Mouse (Mus musculus) E14TG2a.4 (cell line): ENCODE results near the gene Yipf1.

ENCODE experiments used
- H3K27me3 ChIP-seq: 2 replicates; pipeline ENCODE4 v1.6.1; 2014; ENCODE audit warnings: low read length, control low read depth; ENCODE audit not compliant: insufficient read depth
- H3K36me3 ChIP-seq: 2 replicates; pipeline ENCODE4 v1.6.1; 2014; ENCODE audit warnings: low read length, control low read depth; ENCODE audit not compliant: insufficient read depth
- H3K4me1 ChIP-seq: replicated peaks from 2 replicates; pipeline ENCODE4 v1.6.1; 2014; ENCODE audit warnings: low read depth, low read length, control low read depth
- H3K4me3 ChIP-seq: replicated peaks from 2 replicates; pipeline ENCODE4 v1.5.1; 2014; ENCODE audit warnings: mild to moderate bottlenecking, low read length
- H3K9me3 ChIP-seq: 2 replicates; pipeline ENCODE4 v1.6.1; 2014; ENCODE audit warnings: low read length, control low read depth
- CTCF ChIP-seq: conservative IDR thresholded peaks from 2 replicates; pipeline ENCODE4 v1.5.1; 2014; ENCODE audit warnings: low read length
- NANOG ChIP-seq: IDR thresholded peaks from 2 replicates; pipeline ENCODE4 v1.6.1; 2014; ENCODE audit warnings: borderline replicate concordance, low read length, mixed read lengths
- POU5F1 ChIP-seq: IDR thresholded peaks from 2 replicates; pipeline ENCODE4 v1.6.1; 2014; ENCODE audit warnings: low read length, borderline replicate concordance

The Yipf1 gene

GRCm38 (mm10) chr4:107313690-107314478 lies at the start of gene Yipf1:
Gene Yipf1, plus strand, starts transcription at chr4:107314363.
- H3K9me3 ChIP-seq: no peaks in the 10 kb centered on the region
- H3K4me3 ChIP-seq: peak within 1 kb of the TSS; percentile 85
- peaks cover 14% of the 10 kb centered on the region for H3K4me1 ChIP-seq
- TF ChIP-seq NANOG (no peak), POU5F1 (no peak), CTCF (no peak)
- peaks cover 17% of the 10 kb centered on the region for H3K36me3 ChIP-seq
- peaks cover 2% of the 10 kb centered on the region; the same call in 1 of the 2 replicates for H3K27me3 ChIP-seq

- H3K9me3 ChIP-seq: no peaks in the 10 kb centered on the region
- TF ChIP-seq CTCF (no peak), NANOG (no peak), POU5F1 (no peak)
- H3K4me3 ChIP-seq: no peak overlapping the region
- H3K27me3 ChIP-seq: no peaks in the 10 kb centered on the region
- peaks cover 6% of the 10 kb centered on the region for H3K4me1 ChIP-seq
- no peaks in the 10 kb centered on the region for H3K36me3 ChIP-seq
Measured at GRCm38 (mm10) chr4:107273683-107274082, 40.5 kb upstream of the Yipf1 start.

- no peak for TF ChIP-seq NANOG
- TF ChIP-seq CTCF: no peak
- TF ChIP-seq POU5F1: no peak
- no peaks in the 10 kb centered on the region for H3K9me3 ChIP-seq
- H3K27me3 ChIP-seq: no peaks in the 10 kb centered on the region
- no peaks in the 10 kb centered on the region for H3K36me3 ChIP-seq
- peaks cover 7% of the 10 kb centered on the region for H3K4me1 ChIP-seq
- no peak overlapping the region for H3K4me3 ChIP-seq
Measured at GRCm38 (mm10) chr4:107274511-107274910, 39.7 kb upstream of the Yipf1 start.

- TF ChIP-seq NANOG (no peak), CTCF (no peak), POU5F1 (no peak)
- Histone ChIP-seq H3K4me1 (peaks cover 22% of the 10 kb centered on the region), H3K4me3 (no peak overlapping the region), H3K36me3 (no peaks in the 10 kb centered on the region), H3K27me3 (no peaks in the 10 kb centered on the region), H3K9me3 (no peaks in the 10 kb centered on the region)
Measured at GRCm38 (mm10) chr4:107278188-107278707, 35.9 kb upstream of the Yipf1 start.

GRCm38 (mm10) chr4:107280843-107281475 lies 33.2 kb upstream of the Yipf1 start:
- Histone ChIP-seq H3K9me3 (no peaks in the 10 kb centered on the region), H3K4me3 (peak overlapping the region; percentile 33), H3K27me3 (0 out of 2 replicates have a peak, but pooled peaks cover 4% of the 10 kb centered on the region)

GRCm38 (mm10) chr4:107285446-107286200 lies 28.5 kb upstream of the Yipf1 start:
- H3K4me1 ChIP-seq: peaks cover 7% of the 10 kb centered on the region
- no peaks in the 10 kb centered on the region for H3K9me3 ChIP-seq
- H3K36me3 ChIP-seq: no peaks in the 10 kb centered on the region
- no peak overlapping the region for H3K4me3 ChIP-seq
- no peak for TF ChIP-seq NANOG
- TF ChIP-seq POU5F1: no peak
- no peak for TF ChIP-seq CTCF
- 0 out of 2 replicates have a peak, but pooled peaks cover 4% of the 10 kb centered on the region for H3K27me3 ChIP-seq

More at GRCm38 (mm10) chr4:107280843-107281475, 33.2 kb upstream of the Yipf1 start:
- H3K4me1 ChIP-seq: peaks cover 22% of the 10 kb centered on the region
- no peaks in the 10 kb centered on the region for H3K36me3 ChIP-seq
- TF ChIP-seq POU5F1 (no peak), CTCF (no peak), NANOG (no peak)

GRCm38 (mm10) chr4:107286386-107286785 lies 27.8 kb upstream of the Yipf1 start:
- TF ChIP-seq POU5F1: no peak
- TF ChIP-seq NANOG: no peak
- TF ChIP-seq CTCF: no peak
- Histone ChIP-seq H3K4me1 (no peaks in the 10 kb centered on the region), H3K9me3 (no peaks in the 10 kb centered on the region), H3K36me3 (no peaks in the 10 kb centered on the region), H3K4me3 (no peak overlapping the region), H3K27me3 (0 out of 2 replicates have a peak, but pooled peaks cover 4% of the 10 kb centered on the region)

- no peak for TF ChIP-seq POU5F1
- 0 out of 2 replicates have a peak, but pooled peaks cover 4% of the 10 kb centered on the region for H3K27me3 ChIP-seq
- no peaks in the 10 kb centered on the region for H3K4me1 ChIP-seq
- no peak overlapping the region for H3K4me3 ChIP-seq
- H3K9me3 ChIP-seq: no peaks in the 10 kb centered on the region
- H3K36me3 ChIP-seq: no peaks in the 10 kb centered on the region
Measured at GRCm38 (mm10) chr4:107287517-107287916, 26.6 kb upstream of the Yipf1 start.
